Mouse (Mus musculus) neural tube, embryonic 13.5 days (tissue): ENCODE data around the gene Rbfox1. TPM values are rescaled to one million over a fixed set of nuclear protein-coding genes. Genes with fewer than 3 reads are reported as not detected.
A peak's percentile ranks its signal among the peaks of the same experiment; 100 is the strongest.

Experiments used
- ATAC-seq: fragments of 200-750 bp; cut with Nextera tagmentation; 2 replicates; pipeline ENCODE4 v1.8.0; 2017; ENCODE audit warnings: low read depth, mild to moderate bottlenecking, moderate TSS enrichment, moderate library complexity
- H3K27ac ChIP-seq: fragments of 300-500 bp; sonication (generic); replicated peaks from 2 replicates; pipeline ENCODE4 v1.5.1; 2015; ENCODE audit warnings: moderate library complexity, mild to moderate bottlenecking, inconsistent platforms
- H3K27me3 ChIP-seq: fragments of 300-500 bp; sonication (generic); 2 replicates; pipeline ENCODE4 v1.6.1; 2015; ENCODE audit warnings: mild to moderate bottlenecking, inconsistent platforms
- H3K36me3 ChIP-seq: fragments of 300-500 bp; sonication (generic); 2 replicates; pipeline ENCODE4 v1.6.1; 2015; ENCODE audit warnings: mild to moderate bottlenecking, inconsistent platforms
- H3K4me1 ChIP-seq: fragments of 300-500 bp; sonication (generic); replicated peaks from 2 replicates; pipeline ENCODE4 v1.6.1; 2015; ENCODE audit warnings: inconsistent platforms
- H3K4me2 ChIP-seq: fragments of 300-500 bp; sonication (generic); 2 replicates; pipeline ENCODE4 v1.6.1; 2015; ENCODE audit warnings: inconsistent platforms, mild to moderate bottlenecking, moderate library complexity
- H3K4me3 ChIP-seq: fragments of 300-500 bp; sonication (generic); 2 replicates; pipeline ENCODE4 v1.5.1; 2015; ENCODE audit warnings: mild to moderate bottlenecking, inconsistent platforms
- H3K9ac ChIP-seq: fragments of 300-500 bp; sonication (generic); 2 replicates; pipeline ENCODE4 v1.6.1; 2015; ENCODE audit warnings: moderate library complexity, mild to moderate bottlenecking, inconsistent platforms
- H3K9me3 ChIP-seq: fragments of 300-500 bp; sonication (generic); 2 replicates; pipeline ENCODE4 v1.6.1; 2016; ENCODE audit warnings: inconsistent platforms
- WGBS: fragments of 180-500 bp; shearing (Covaris S2); methylation state at CpG from one replicate; pipeline ENCODE4 v1.1.7; 2015; 5-methylcytosine and 5-hydroxymethylcytosine counted together
- polyA plus RNA-seq: library from polyadenylated mRNA; unstranded; fragments of >200 nt; fragmentation: Nextera tagmentation; extraction: Ambion mirVana; gene quantifications from 2 replicates; pipeline ENCODE4 v1.2.1, GENCODE M21; 2015

Gene Rbfox1
- polyA plus RNA-seq, 1 experiment from 2014 or later = 229 TPM

GRCm38 (mm10) chr16:6839299-6839995 is 954.3 kb downstream of the Rbfox1 start:
- Histone ChIP-seq H3K9me3 (no peaks in the 10 kb centered on the region), H3K27me3 (no peaks in the 10 kb centered on the region), H3K4me1 (peaks cover 33% of the 10 kb centered on the region), H3K9ac (peak overlapping the region; percentile 52), H3K27ac (peak overlapping the region; percentile 71), H3K4me2 (peak overlapping the region; percentile 38), H3K4me3 (peak overlapping the region; percentile 21; the same call in 1 of the 2 replicates), H3K36me3 (no peaks in the 10 kb centered on the region)
- 33% methylated on average over 15 of the region's 15 CpGs for WGBS
- peak; percentile 91 for ATAC-seq

- peak overlapping the region; percentile 21 for H3K4me3 ChIP-seq
- WGBS = 53% methylated on average over 3 of the region's 3 CpGs
- ATAC-seq = peak; percentile 48; the same call in 1 of the 2 replicates
- H3K4me1 ChIP-seq = peaks cover 33% of the 10 kb centered on the region
- H3K9me3 ChIP-seq = no peaks in the 10 kb centered on the region
- H3K27ac ChIP-seq = peak overlapping the region; percentile 71
- H3K4me2 ChIP-seq = peak overlapping the region; percentile 38
- no peaks in the 10 kb centered on the region for H3K27me3 ChIP-seq
- peak overlapping the region; percentile 52 for H3K9ac ChIP-seq
- H3K36me3 ChIP-seq = no peaks in the 10 kb centered on the region
These were observed 954.9 kb downstream of the Rbfox1 start for GRCm38 (mm10) chr16:6840007-6840406.

GRCm38 (mm10) chr16:6840461-6840860 is 955.3 kb downstream of the Rbfox1 start:
- Histone ChIP-seq H3K36me3 (no peaks in the 10 kb centered on the region), H3K9ac (peak overlapping the region; percentile 52), H3K27me3 (no peaks in the 10 kb centered on the region), H3K4me2 (peak overlapping the region; percentile 38), H3K4me1 (peaks cover 33% of the 10 kb centered on the region), H3K4me3 (peak overlapping the region; percentile 21), H3K9me3 (no peaks in the 10 kb centered on the region), H3K27ac (peak overlapping the region; percentile 71)
- no peak for ATAC-seq
- WGBS = 49% methylated on average over 7 of the region's 7 CpGs

- ATAC-seq = no peak
- peak overlapping the region; percentile 13; the same call in 1 of the 2 replicates for H3K9ac ChIP-seq
- 35% methylated on average over 8 of the region's 8 CpGs for WGBS
- H3K36me3 ChIP-seq = no peaks in the 10 kb centered on the region
- H3K4me2 ChIP-seq = peak overlapping the region; percentile 38
- peaks cover 33% of the 10 kb centered on the region for H3K4me1 ChIP-seq
- no peaks in the 10 kb centered on the region for H3K9me3 ChIP-seq
- H3K4me3 ChIP-seq = peak overlapping the region; percentile 15; the same call in 1 of the 2 replicates
- H3K27me3 ChIP-seq = no peaks in the 10 kb centered on the region
- H3K27ac ChIP-seq = no peak overlapping the region
These were observed 957.1 kb downstream of the Rbfox1 start for GRCm38 (mm10) chr16:6842066-6842785.

- Histone ChIP-seq H3K27ac (no peak overlapping the region), H3K36me3 (no peaks in the 10 kb centered on the region), H3K9me3 (no peaks in the 10 kb centered on the region), H3K4me2 (no peak overlapping the region), H3K9ac (no peak overlapping the region), H3K27me3 (no peaks in the 10 kb centered on the region), H3K4me1 (peaks cover 27% of the 10 kb centered on the region), H3K4me3 (no peak overlapping the region)
- no peak for ATAC-seq
- WGBS = 59% methylated on average over 4 of the region's 4 CpGs
These were observed 959.5 kb downstream of the Rbfox1 start for GRCm38 (mm10) chr16:6844659-6845058.

- ATAC-seq = no peak
- 17% methylated on average over 9 of the region's 9 CpGs for WGBS
These were observed 966.2 kb downstream of the Rbfox1 start for GRCm38 (mm10) chr16:6851393-6851792.

GRCm38 (mm10) chr16:6853796-6854195 is 968.6 kb downstream of the Rbfox1 start:
- ATAC-seq = no peak
- Histone ChIP-seq H3K27ac (no peak overlapping the region), H3K4me2 (no peak overlapping the region), H3K27me3 (no peaks in the 10 kb centered on the region), H3K36me3 (no peaks in the 10 kb centered on the region), H3K4me1 (peaks cover 7% of the 10 kb centered on the region; the same call in 1 of the 2 replicates), H3K9ac (no peak overlapping the region), H3K4me3 (no peak overlapping the region), H3K9me3 (no peaks in the 10 kb centered on the region)
- 72% methylated on average over 2 of the region's 2 CpGs for WGBS

More at GRCm38 (mm10) chr16:6851393-6851792, 966.2 kb downstream of the Rbfox1 start:
- Histone ChIP-seq H3K4me3 (no peak overlapping the region), H3K27me3 (no peaks in the 10 kb centered on the region), H3K4me1 (peaks cover 7% of the 10 kb centered on the region; the same call in 1 of the 2 replicates), H3K27ac (no peak overlapping the region), H3K36me3 (no peaks in the 10 kb centered on the region), H3K9ac (no peak overlapping the region), H3K9me3 (no peaks in the 10 kb centered on the region), H3K4me2 (no peak overlapping the region)

GRCm38 (mm10) chr16:6861656-6862055 is 976.5 kb downstream of the Rbfox1 start:
- no peaks in the 10 kb centered on the region; the same call in 1 of the 2 replicates for H3K4me1 ChIP-seq
- H3K9me3 ChIP-seq = no peaks in the 10 kb centered on the region
- WGBS = 96% methylated on average over 2 of the region's 2 CpGs
- no peak for ATAC-seq
- no peaks in the 10 kb centered on the region for H3K27me3 ChIP-seq
- H3K4me2 ChIP-seq = no peak overlapping the region
- no peaks in the 10 kb centered on the region for H3K36me3 ChIP-seq
- no peak overlapping the region for H3K4me3 ChIP-seq
- H3K9ac ChIP-seq = no peak overlapping the region
- no peak overlapping the region for H3K27ac ChIP-seq

GRCm38 (mm10) chr16:6882683-6883430 is 997.7 kb downstream of the Rbfox1 start:
- H3K27ac ChIP-seq = peak overlapping the region; percentile 89
- no peaks in the 10 kb centered on the region for H3K36me3 ChIP-seq
- no peak overlapping the region for H3K4me3 ChIP-seq
- H3K27me3 ChIP-seq = no peaks in the 10 kb centered on the region
- WGBS = 16% methylated on average over 12 of the region's 12 CpGs
- H3K9me3 ChIP-seq = no peaks in the 10 kb centered on the region
- peak; percentile 68 for ATAC-seq
- peaks cover 47% of the 10 kb centered on the region for H3K4me1 ChIP-seq
- peak overlapping the region; percentile 53; the same call in 1 of the 2 replicates for H3K9ac ChIP-seq
- H3K4me2 ChIP-seq = peak overlapping the region; percentile 45

- Histone ChIP-seq H3K9me3 (no peaks in the 10 kb centered on the region), H3K4me1 (peaks cover 47% of the 10 kb centered on the region), H3K9ac (no peak overlapping the region), H3K27me3 (no peaks in the 10 kb centered on the region), H3K27ac (peak overlapping the region; percentile 89), H3K4me3 (no peak overlapping the region), H3K4me2 (no peak overlapping the region), H3K36me3 (no peaks in the 10 kb centered on the region)
- ATAC-seq = peak; percentile 62; the same call in 1 of the 2 replicates
- 26% methylated on average over 1 of the region's 1 CpGs for WGBS
These were observed 998.6 kb downstream of the Rbfox1 start for GRCm38 (mm10) chr16:6883798-6884197.

GRCm38 (mm10) chr16:6885617-6886016 is 1000.5 kb downstream of the Rbfox1 start:
- Histone ChIP-seq H3K4me1 (peaks cover 47% of the 10 kb centered on the region), H3K9ac (no peak overlapping the region), H3K27ac (no peak overlapping the region), H3K36me3 (no peaks in the 10 kb centered on the region), H3K4me2 (no peak overlapping the region), H3K4me3 (no peak overlapping the region), H3K9me3 (no peaks in the 10 kb centered on the region), H3K27me3 (no peaks in the 10 kb centered on the region)
- ATAC-seq = no peak
- WGBS = 66% methylated on average over 3 of the region's 3 CpGs

GRCm38 (mm10) chr16:6889221-6889620 is 1004.1 kb downstream of the Rbfox1 start:
- no peak overlapping the region for H3K9ac ChIP-seq
- H3K9me3 ChIP-seq = no peaks in the 10 kb centered on the region
- H3K27ac ChIP-seq = no peak overlapping the region
- WGBS = 71% methylated on average over 4 of the region's 4 CpGs
- peaks cover 14% of the 10 kb centered on the region for H3K4me1 ChIP-seq
- H3K27me3 ChIP-seq = no peaks in the 10 kb centered on the region
- no peaks in the 10 kb centered on the region for H3K36me3 ChIP-seq
- no peak overlapping the region for H3K4me3 ChIP-seq
- no peak overlapping the region for H3K4me2 ChIP-seq
- ATAC-seq = no peak
